Mouse (Mus musculus): ENCODE data around the gene Glis2. TPM values are rescaled to one million over a fixed set of nuclear protein-coding genes. Genes with fewer than 3 reads are reported as not detected.

Gene Glis2
- polyA plus RNA-seq, 1 experiment, result 0.01 TPM

GRCm38 (mm10) chr16:4646831-4647230 is 52.3 kb downstream of the Glis2 start:
- Histone ChIP-seq H3K4me3 (replicated peaks) (no peak overlapping the region), H3K27me3 (ENCODE audit: control insufficient read depth) (no peaks in the 10 kb centered on the region), H3K4me1 (ENCODE audit: control insufficient read depth) (no peaks in the 10 kb centered on the region; the same call in 1 of the 2 replicates), H3K9me3 (ENCODE audit: control insufficient read depth, low read length) (no peaks in the 10 kb centered on the region), H3K36me3 (ENCODE audit: control insufficient read depth) (peaks cover 43% of the 10 kb centered on the region)
- no peak for TF ChIP-seq GATA1 (IDR thresholded peaks at IDR 0.05; ENCODE audit: low read length)
- TF ChIP-seq TAL1 (IDR thresholded peaks at IDR 0.05; ENCODE audit: low read length), result no peak

- no peak overlapping the region for H3K4me3 ChIP-seq (replicated peaks)
- H3K9me3 ChIP-seq (ENCODE audit: control insufficient read depth, low read length), result no peaks in the 10 kb centered on the region
- H3K36me3 ChIP-seq (ENCODE audit: control insufficient read depth), result peaks cover 52% of the 10 kb centered on the region
- H3K4me1 ChIP-seq (ENCODE audit: control insufficient read depth), result no peaks in the 10 kb centered on the region
- H3K27me3 ChIP-seq (ENCODE audit: control insufficient read depth), result no peaks in the 10 kb centered on the region
- TF ChIP-seq TAL1 (IDR thresholded peaks at IDR 0.05; ENCODE audit: low read length), result no peak
- no peak for TF ChIP-seq GATA1 (IDR thresholded peaks at IDR 0.05; ENCODE audit: low read length)
Measured at GRCm38 (mm10) chr16:4647651-4648141, 53.2 kb downstream of the Glis2 start.

DNA sequence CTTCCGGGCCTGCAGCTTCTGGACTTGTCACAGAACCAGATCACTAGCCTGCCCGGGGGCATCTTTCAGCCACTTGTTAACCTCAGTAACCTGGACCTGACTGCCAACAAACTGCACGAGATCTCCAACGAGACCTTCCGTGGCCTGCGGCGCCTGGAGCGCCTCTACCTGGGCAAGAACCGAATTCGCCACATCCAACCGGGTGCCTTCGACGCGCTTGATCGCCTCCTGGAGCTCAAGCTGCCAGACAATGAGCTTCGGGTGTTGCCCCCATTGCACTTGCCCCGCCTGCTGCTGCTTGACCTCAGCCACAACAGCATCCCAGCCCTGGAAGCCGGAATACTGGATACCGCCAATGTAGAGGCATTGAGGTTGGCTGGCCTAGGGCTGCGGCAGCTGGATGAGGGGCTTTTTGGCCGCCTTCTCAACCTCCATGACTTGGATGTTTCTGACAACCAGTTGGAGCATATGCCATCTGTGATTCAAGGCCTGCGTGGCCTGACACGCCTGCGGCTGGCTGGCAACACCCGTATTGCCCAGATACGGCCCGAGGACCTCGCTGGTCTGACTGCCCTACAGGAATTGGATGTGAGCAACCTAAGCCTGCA is 54.0 kb downstream of the Glis2 start:
- Histone ChIP-seq H3K4me3 (replicated peaks) (no peak overlapping the region), H3K27me3 (ENCODE audit: control insufficient read depth) (no peaks in the 10 kb centered on the region), H3K36me3 (ENCODE audit: control insufficient read depth) (peaks cover 57% of the 10 kb centered on the region), H3K4me1 (ENCODE audit: control insufficient read depth) (no peaks in the 10 kb centered on the region), H3K9me3 (ENCODE audit: control insufficient read depth, low read length) (no peaks in the 10 kb centered on the region)
- TF ChIP-seq GATA1 (IDR thresholded peaks at IDR 0.05; ENCODE audit: low read length), result no peak
- TF ChIP-seq TAL1 (IDR thresholded peaks at IDR 0.05; ENCODE audit: low read length), result no peak

DNA sequence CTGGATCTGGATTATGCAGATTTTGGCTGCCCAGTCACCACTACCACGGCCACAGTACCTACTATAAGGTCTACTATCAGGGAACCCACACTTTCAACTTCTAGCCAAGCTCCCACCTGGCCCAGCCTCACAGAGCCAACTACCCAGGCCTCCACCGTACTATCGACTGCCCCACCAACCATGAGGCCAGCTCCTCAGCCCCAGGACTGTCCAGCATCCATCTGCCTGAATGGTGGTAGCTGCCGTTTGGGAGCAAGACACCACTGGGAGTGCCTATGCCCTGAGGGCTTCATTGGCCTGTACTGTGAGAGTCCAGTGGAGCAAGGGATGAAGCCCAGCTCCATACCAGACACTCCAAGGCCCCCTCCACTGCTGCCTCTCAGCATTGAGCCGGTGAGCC is 54.7 kb downstream of the Glis2 start:
- H3K9me3 ChIP-seq (ENCODE audit: control insufficient read depth, low read length), result no peaks in the 10 kb centered on the region
- TF ChIP-seq TAL1 (IDR thresholded peaks at IDR 0.05; ENCODE audit: low read length), result no peak
- no peak for TF ChIP-seq GATA1 (IDR thresholded peaks at IDR 0.05; ENCODE audit: low read length)
- no peak overlapping the region for H3K4me3 ChIP-seq (replicated peaks)
- peaks cover 52% of the 10 kb centered on the region for H3K36me3 ChIP-seq (ENCODE audit: control insufficient read depth)
- H3K27me3 ChIP-seq (ENCODE audit: control insufficient read depth), result no peaks in the 10 kb centered on the region
- H3K4me1 ChIP-seq (ENCODE audit: control insufficient read depth), result no peaks in the 10 kb centered on the region

GRCm38 (mm10) chr16:4649692-4650091 is 55.2 kb downstream of the Glis2 start:
- Histone ChIP-seq H3K4me1 (ENCODE audit: control insufficient read depth) (no peaks in the 10 kb centered on the region), H3K9me3 (ENCODE audit: control insufficient read depth, low read length) (no peaks in the 10 kb centered on the region), H3K36me3 (ENCODE audit: control insufficient read depth) (peaks cover 54% of the 10 kb centered on the region), H3K27me3 (ENCODE audit: control insufficient read depth) (no peaks in the 10 kb centered on the region), H3K4me3 (replicated peaks) (no peak overlapping the region)
- TF ChIP-seq GATA1 (IDR thresholded peaks at IDR 0.05; ENCODE audit: low read length) (no peak), TAL1 (IDR thresholded peaks at IDR 0.05; ENCODE audit: low read length) (no peak)

- H3K36me3 ChIP-seq (ENCODE audit: control insufficient read depth), result peaks cover 57% of the 10 kb centered on the region
- TF ChIP-seq TAL1 (IDR thresholded peaks at IDR 0.05; ENCODE audit: low read length), result no peak
- TF ChIP-seq GATA1 (IDR thresholded peaks at IDR 0.05; ENCODE audit: low read length), result no peak
Measured at GRCm38 (mm10) chr16:4650161-4650560, 55.6 kb downstream of the Glis2 start.

GRCm38 (mm10) chr16:4651081-4651480 is 56.6 kb downstream of the Glis2 start:
- Histone ChIP-seq H3K27me3 (ENCODE audit: control insufficient read depth) (no peaks in the 10 kb centered on the region), H3K36me3 (ENCODE audit: control insufficient read depth) (peaks cover 63% of the 10 kb centered on the region)
- no peak for TF ChIP-seq TAL1 (IDR thresholded peaks at IDR 0.05; ENCODE audit: low read length)

More at GRCm38 (mm10) chr16:4650161-4650560, 55.6 kb downstream of the Glis2 start:
- Histone ChIP-seq H3K4me3 (replicated peaks) (no peak overlapping the region), H3K27me3 (ENCODE audit: control insufficient read depth) (no peaks in the 10 kb centered on the region), H3K4me1 (ENCODE audit: control insufficient read depth) (no peaks in the 10 kb centered on the region), H3K9me3 (ENCODE audit: control insufficient read depth, low read length) (no peaks in the 10 kb centered on the region)

DNA sequence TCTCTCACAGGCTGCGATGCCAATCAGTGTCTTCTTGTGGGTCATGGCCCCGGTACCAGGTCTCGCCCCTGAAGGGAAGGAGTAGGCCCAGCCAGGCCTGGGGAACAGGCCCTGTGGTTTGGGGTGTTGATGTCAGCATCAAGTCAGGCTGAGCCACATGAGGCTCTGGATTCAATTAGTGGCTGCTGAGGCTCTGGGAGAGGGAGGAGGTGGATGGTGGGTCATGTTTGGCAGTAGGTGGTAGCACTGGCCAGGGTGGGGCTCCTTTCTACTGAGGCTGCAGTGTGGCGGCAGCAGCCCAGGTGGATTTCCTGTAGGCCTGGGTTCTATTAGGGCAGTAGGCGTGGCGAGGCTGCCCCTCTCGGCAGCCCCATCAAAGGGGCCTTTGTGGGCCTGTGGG is 57.1 kb downstream of the Glis2 start:
- H3K27me3 ChIP-seq (ENCODE audit: control insufficient read depth), result no peaks in the 10 kb centered on the region
- H3K4me3 ChIP-seq (replicated peaks), result no peak overlapping the region
- H3K36me3 ChIP-seq (ENCODE audit: control insufficient read depth), result peaks cover 63% of the 10 kb centered on the region
- H3K4me1 ChIP-seq (ENCODE audit: control insufficient read depth), result no peaks in the 10 kb centered on the region; the same call in 1 of the 2 replicates
- TF ChIP-seq GATA1 (IDR thresholded peaks at IDR 0.05; ENCODE audit: low read length) (no peak), TAL1 (IDR thresholded peaks at IDR 0.05; ENCODE audit: low read length) (no peak)
- no peaks in the 10 kb centered on the region for H3K9me3 ChIP-seq (ENCODE audit: control insufficient read depth, low read length)

More at GRCm38 (mm10) chr16:4651081-4651480, 56.6 kb downstream of the Glis2 start:
- no peaks in the 10 kb centered on the region; the same call in 1 of the 2 replicates for H3K4me1 ChIP-seq (ENCODE audit: control insufficient read depth)
- no peaks in the 10 kb centered on the region for H3K9me3 ChIP-seq (ENCODE audit: control insufficient read depth, low read length)
- no peak overlapping the region for H3K4me3 ChIP-seq (replicated peaks)

DNA sequence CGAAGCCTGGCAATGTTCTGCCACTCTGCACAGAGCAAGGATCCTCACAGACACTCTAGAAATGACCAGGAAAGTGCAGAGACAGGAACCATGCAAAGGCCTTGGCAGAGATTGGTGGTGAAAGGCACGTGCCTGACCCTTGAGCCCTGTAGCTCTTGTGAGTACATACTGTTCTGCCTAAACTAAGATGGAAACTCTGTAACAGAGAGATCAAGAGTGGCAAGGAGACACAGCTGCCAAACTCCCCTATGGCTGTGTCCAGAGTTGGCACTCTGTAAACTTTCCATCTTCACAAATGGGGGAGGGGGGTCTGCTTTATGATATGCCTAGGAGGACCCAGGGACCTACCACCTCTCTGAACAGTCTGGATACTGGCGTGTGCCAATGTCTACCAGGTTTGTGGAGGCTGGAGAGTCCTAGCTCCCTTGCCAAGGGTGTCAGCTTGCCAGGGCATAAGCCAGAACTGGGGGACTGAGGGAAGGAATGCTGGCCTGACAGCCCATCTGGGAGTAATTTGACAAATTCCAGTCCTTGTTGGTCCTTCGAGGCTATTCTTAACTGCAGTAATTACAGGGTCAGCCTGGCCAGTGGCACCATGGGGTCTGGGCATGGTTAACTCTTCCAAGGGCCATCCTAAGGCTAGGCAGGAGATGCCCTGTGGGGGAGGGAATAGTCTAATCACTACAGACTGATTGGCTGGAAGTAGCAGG is 58.3 kb downstream of the Glis2 start:
- Histone ChIP-seq H3K9me3 (ENCODE audit: control insufficient read depth, low read length) (no peaks in the 10 kb centered on the region), H3K4me1 (ENCODE audit: control insufficient read depth) (no peaks in the 10 kb centered on the region; the same call in 1 of the 2 replicates), H3K36me3 (ENCODE audit: control insufficient read depth) (peaks cover 57% of the 10 kb centered on the region), H3K27me3 (ENCODE audit: control insufficient read depth) (no peaks in the 10 kb centered on the region), H3K4me3 (replicated peaks) (no peak overlapping the region)
- TF ChIP-seq TAL1 (IDR thresholded peaks at IDR 0.05; ENCODE audit: low read length), result no peak
- no peak for TF ChIP-seq GATA1 (IDR thresholded peaks at IDR 0.05; ENCODE audit: low read length)
